Mouse (Mus musculus): Measurements from ENCODE around the gene Tcf7l2.

DNA sequence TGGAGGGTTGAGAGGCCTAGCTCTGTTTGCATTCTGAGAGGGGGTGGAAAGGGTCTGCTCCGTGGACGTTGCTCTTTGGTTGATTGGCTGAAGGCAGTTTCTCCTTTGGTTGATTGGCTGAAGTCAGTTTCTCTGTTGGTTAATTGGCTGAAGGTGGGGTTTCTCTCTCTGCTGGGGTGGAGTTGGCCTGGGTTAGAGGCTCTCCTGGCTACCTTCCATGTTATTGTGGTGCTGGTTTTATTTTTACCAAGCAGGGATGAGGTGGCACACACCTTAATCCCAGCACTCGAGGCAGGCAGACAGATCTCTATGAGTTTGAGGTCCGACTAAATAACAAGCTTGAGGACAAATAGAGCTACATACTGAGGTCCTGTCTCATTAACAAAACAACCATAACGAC is 114.0 kb downstream of the Tcf7l2 start:
- TF ChIP-seq CTCF (conservative IDR thresholded peaks at IDR 0.05; ENCODE audit: insufficient read depth, insufficient read length, low read depth, low read length), result no peak
- no peak for TF ChIP-seq POLR2A (IDR thresholded peaks at IDR 0.05; ENCODE audit: low read depth, low read length)

Data from kidney, adult 2 months (tissue).